Mouse (Mus musculus): Measurements from ENCODE around the gene Dtd2. TPM values are rescaled to one million over a fixed set of nuclear protein-coding genes. Genes with fewer than 3 reads are reported as not detected.

Gene Dtd2
- 16.3 and 17.9 TPM in 2 replicates for total RNA-seq (2014; rRNA removed)
- 20.9 and 23.1 TPM in 2 replicates for polyA plus RNA-seq (2015; fragmentation: Nextera tagmentation; extraction: Ambion mirVana)

- ATAC-seq (peak; percentile 98), DNase-seq (peak; percentile 97)
- Histone ChIP-seq H3K4me2 (ENCODE audit: low read depth) (peak within 1 kb of the TSS; percentile 74), H3K36me3 (ENCODE audit: insufficient read depth) (no peaks in the 10 kb centered on the region), H3K4me3 (ENCODE audit: low read depth, low read length) (peak within 1 kb of the TSS; percentile 81), H3K9ac (peak within 1 kb of the TSS; percentile 78), H3K4me1 (ENCODE audit: insufficient read depth) (no peaks in the 10 kb centered on the region), H3K27me3 (ENCODE audit: insufficient read depth, low read length) (no peaks in the 10 kb centered on the region), H3K27ac (ENCODE audit: low read depth, low read length) (peak within 1 kb of the TSS; percentile 79), H3K9me3 (ENCODE audit: low read length) (no peaks in the 10 kb centered on the region)
- 3% methylated on average over 46 of the region's 46 CpGs for WGBS
- TF ChIP-seq CTCF (IDR thresholded peaks at IDR 0.05; ENCODE audit: low read depth) = no peak
Observed at GRCm38 (mm10) chr12:52005877-52006632, at the start of gene Dtd2. Dtd2 (minus strand) TSS chr12:52006501.

GRCm38 (mm10) chr12:52049324-52049723 is 43.0 kb upstream of the Dtd2 start:
- Histone ChIP-seq H3K4me3 (ENCODE audit: low read depth, low read length) (no peak overlapping the region), H3K4me2 (ENCODE audit: low read depth) (no peak overlapping the region), H3K9ac (no peak overlapping the region), H3K27ac (ENCODE audit: low read depth, low read length) (no peak overlapping the region), H3K27me3 (ENCODE audit: insufficient read depth, low read length) (no peaks in the 10 kb centered on the region), H3K36me3 (ENCODE audit: insufficient read depth) (no peaks in the 10 kb centered on the region), H3K9me3 (ENCODE audit: low read length) (no peaks in the 10 kb centered on the region), H3K4me1 (ENCODE audit: insufficient read depth) (no peaks in the 10 kb centered on the region)
- ATAC-seq (no peak), DNase-seq (no peak)
- TF ChIP-seq CTCF (IDR thresholded peaks at IDR 0.05; ENCODE audit: low read depth) = no peak
- 75% methylated on average over 2 of the region's 2 CpGs for WGBS

- Histone ChIP-seq H3K4me2 (ENCODE audit: low read depth) (no peak overlapping the region), H3K36me3 (ENCODE audit: insufficient read depth) (no peaks in the 10 kb centered on the region), H3K27me3 (ENCODE audit: insufficient read depth, low read length) (no peaks in the 10 kb centered on the region), H3K27ac (ENCODE audit: low read depth, low read length) (no peak overlapping the region), H3K4me1 (ENCODE audit: insufficient read depth) (no peaks in the 10 kb centered on the region), H3K4me3 (ENCODE audit: low read depth, low read length) (no peak overlapping the region), H3K9me3 (ENCODE audit: low read length) (no peaks in the 10 kb centered on the region), H3K9ac (no peak overlapping the region)
- no peak for DNase-seq
- WGBS = 93% methylated on average over 4 of the region's 4 CpGs
- no peak for ATAC-seq
- no peak for TF ChIP-seq CTCF (IDR thresholded peaks at IDR 0.05; ENCODE audit: low read depth)
Observed at GRCm38 (mm10) chr12:52046371-52046770, 40.1 kb upstream of the Dtd2 start.

GRCm38 (mm10) chr12:52042818-52043336 is 36.6 kb upstream of the Dtd2 start:
- Histone ChIP-seq H3K4me1 (ENCODE audit: insufficient read depth) (no peaks in the 10 kb centered on the region), H3K36me3 (ENCODE audit: insufficient read depth) (no peaks in the 10 kb centered on the region), H3K9ac (no peak overlapping the region), H3K4me3 (ENCODE audit: low read depth, low read length) (no peak overlapping the region), H3K27ac (ENCODE audit: low read depth, low read length) (no peak overlapping the region), H3K9me3 (ENCODE audit: low read length) (no peaks in the 10 kb centered on the region), H3K4me2 (ENCODE audit: low read depth) (no peak overlapping the region), H3K27me3 (ENCODE audit: insufficient read depth, low read length) (no peaks in the 10 kb centered on the region)
- WGBS = 54% methylated on average over 10 of the region's 10 CpGs
- no peak for TF ChIP-seq CTCF (IDR thresholded peaks at IDR 0.05; ENCODE audit: low read depth)
- DNase-seq (peak; percentile 37), ATAC-seq (peak; percentile 8; the same call in 1 of the 2 replicates)

GRCm38 (mm10) chr12:52038352-52038751 is 32.1 kb upstream of the Dtd2 start:
- H3K9ac ChIP-seq = no peak overlapping the region
- 37% methylated on average over 3 of the region's 3 CpGs for WGBS
- peak; percentile 77 for TF ChIP-seq CTCF (IDR thresholded peaks at IDR 0.05; ENCODE audit: low read depth)

GRCm38 (mm10) chr12:52034956-52035355 is 28.7 kb upstream of the Dtd2 start:
- Histone ChIP-seq H3K4me1 (ENCODE audit: insufficient read depth) (no peaks in the 10 kb centered on the region), H3K36me3 (ENCODE audit: insufficient read depth) (no peaks in the 10 kb centered on the region), H3K9me3 (ENCODE audit: low read length) (no peaks in the 10 kb centered on the region), H3K27ac (ENCODE audit: low read depth, low read length) (no peak overlapping the region), H3K4me2 (ENCODE audit: low read depth) (no peak overlapping the region), H3K27me3 (ENCODE audit: insufficient read depth, low read length) (no peaks in the 10 kb centered on the region), H3K9ac (no peak overlapping the region), H3K4me3 (ENCODE audit: low read depth, low read length) (no peak overlapping the region)
- DNase-seq (no peak), ATAC-seq (no peak)
- WGBS = 78% methylated on average over 3 of the region's 3 CpGs
- no peak for TF ChIP-seq CTCF (IDR thresholded peaks at IDR 0.05; ENCODE audit: low read depth)

More at GRCm38 (mm10) chr12:52038352-52038751, 32.1 kb upstream of the Dtd2 start:
- no peak overlapping the region for H3K27ac ChIP-seq (ENCODE audit: low read depth, low read length)
- H3K4me2 ChIP-seq (ENCODE audit: low read depth) = no peak overlapping the region
- no peak overlapping the region for H3K4me3 ChIP-seq (ENCODE audit: low read depth, low read length)
- H3K27me3 ChIP-seq (ENCODE audit: insufficient read depth, low read length) = no peaks in the 10 kb centered on the region
- H3K9me3 ChIP-seq (ENCODE audit: low read length) = no peaks in the 10 kb centered on the region
- no peaks in the 10 kb centered on the region for H3K4me1 ChIP-seq (ENCODE audit: insufficient read depth)
- DNase-seq (peak; percentile 54), ATAC-seq (peak; percentile 50; the same call in 1 of the 2 replicates)
- no peaks in the 10 kb centered on the region for H3K36me3 ChIP-seq (ENCODE audit: insufficient read depth)

GRCm38 (mm10) chr12:52032276-52032675 is 26.0 kb upstream of the Dtd2 start:
- ATAC-seq (no peak), DNase-seq (no peak)
- Histone ChIP-seq H3K9me3 (ENCODE audit: low read length) (no peaks in the 10 kb centered on the region), H3K4me2 (ENCODE audit: low read depth) (no peak overlapping the region), H3K36me3 (ENCODE audit: insufficient read depth) (no peaks in the 10 kb centered on the region), H3K9ac (no peak overlapping the region), H3K27ac (ENCODE audit: low read depth, low read length) (no peak overlapping the region), H3K4me3 (ENCODE audit: low read depth, low read length) (no peak overlapping the region), H3K4me1 (ENCODE audit: insufficient read depth) (no peaks in the 10 kb centered on the region), H3K27me3 (ENCODE audit: insufficient read depth, low read length) (no peaks in the 10 kb centered on the region)
- TF ChIP-seq CTCF (IDR thresholded peaks at IDR 0.05; ENCODE audit: low read depth) = no peak
- WGBS = 90% methylated on average over 6 of the region's 6 CpGs
